Mouse (Mus musculus): Measurements from ENCODE around the gene Rac1.

GRCm38 (mm10) chr5:143573067-143573466 is 45.2 kb upstream of the Rac1 start:
- TF ChIP-seq CTCF (IDR thresholded peaks at IDR 0.05; ENCODE audit: extremely low read depth, insufficient read length, insufficient replicate concordance, low read depth, low read length) (no peak), POLR2A (IDR thresholded peaks at IDR 0.05; ENCODE audit: low read depth, low read length) (no peak)

Measured in small intestine, adult 2 months (tissue).